Mouse (Mus musculus) G1E-ER4 (cell line): Measurements from ENCODE around the gene Mn1. TPM values are rescaled to one million over a fixed set of nuclear protein-coding genes. Genes with fewer than 3 reads are reported as not detected.

Experiments
- GATA1 ChIP-seq: IDR thresholded peaks from one replicate; pipeline ENCODE4 v1.8.0; 2012; ENCODE audit warnings: low read length, inconsistent platforms
- polyA plus RNA-seq: library from polyadenylated mRNA; stranded (reverse); fragments of >175 nt; gene quantifications from 2 replicates; pipeline ENCODE4 v1.2.3, GENCODE M21; 2012

Mn1 gene
- polyA plus RNA-seq, 1 experiment: not detected

DNA sequence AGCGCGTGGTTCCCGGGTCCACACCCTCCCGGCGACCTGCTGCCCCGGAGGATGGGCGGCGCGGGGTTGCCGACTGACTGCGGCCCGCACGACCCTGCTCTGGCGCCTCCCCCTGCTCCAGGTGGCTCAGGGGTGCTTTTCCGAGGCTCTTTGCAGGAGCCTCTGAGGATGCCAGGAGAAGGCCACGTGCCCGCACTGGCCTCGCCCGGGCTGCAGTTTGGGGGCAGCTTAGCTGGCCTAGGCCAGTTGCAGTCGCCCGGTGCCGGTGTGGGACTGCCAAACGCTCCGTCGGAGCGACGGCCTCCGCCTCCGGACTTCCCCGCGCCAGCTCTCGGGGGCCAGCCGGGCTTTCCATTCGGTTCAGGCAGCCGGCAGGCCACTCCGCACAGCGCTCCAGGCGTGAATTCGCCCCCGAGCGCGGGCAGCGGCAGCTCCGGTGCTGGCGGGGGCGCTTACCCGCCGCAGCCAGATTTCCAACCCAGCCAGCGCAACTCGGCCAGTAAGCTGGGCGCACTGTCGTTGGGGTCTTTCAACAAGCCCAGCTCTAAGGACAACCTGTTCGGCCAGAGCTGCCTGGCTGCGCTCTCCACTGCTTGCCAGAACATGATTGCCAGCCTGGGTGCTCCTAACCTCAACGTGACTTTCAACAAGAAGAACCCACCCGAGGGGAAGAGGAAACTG lies 3.0 kb downstream of the Mn1 start:
- no peak for TF ChIP-seq GATA1

DNA sequence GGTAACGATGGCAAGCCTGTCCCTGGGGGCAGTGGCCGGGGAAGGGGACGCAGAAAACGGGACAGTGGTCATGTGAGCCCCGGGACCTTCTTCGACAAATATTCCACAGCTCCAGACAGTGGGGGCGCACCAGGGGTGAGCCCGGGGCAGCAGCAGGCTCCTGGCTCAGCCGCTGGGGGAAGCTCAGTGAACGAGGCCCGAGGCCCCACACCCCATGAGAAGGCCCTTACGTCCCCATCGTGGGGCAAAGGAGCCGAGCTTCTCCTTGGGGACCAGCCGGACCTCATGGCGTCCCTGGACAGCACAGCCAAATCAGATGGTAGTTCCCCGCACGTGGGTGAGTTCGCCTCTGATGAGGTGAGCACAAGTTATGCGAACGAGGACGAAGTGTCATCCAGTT lies 3.7 kb downstream of the Mn1 start:
- no peak for TF ChIP-seq GATA1

DNA sequence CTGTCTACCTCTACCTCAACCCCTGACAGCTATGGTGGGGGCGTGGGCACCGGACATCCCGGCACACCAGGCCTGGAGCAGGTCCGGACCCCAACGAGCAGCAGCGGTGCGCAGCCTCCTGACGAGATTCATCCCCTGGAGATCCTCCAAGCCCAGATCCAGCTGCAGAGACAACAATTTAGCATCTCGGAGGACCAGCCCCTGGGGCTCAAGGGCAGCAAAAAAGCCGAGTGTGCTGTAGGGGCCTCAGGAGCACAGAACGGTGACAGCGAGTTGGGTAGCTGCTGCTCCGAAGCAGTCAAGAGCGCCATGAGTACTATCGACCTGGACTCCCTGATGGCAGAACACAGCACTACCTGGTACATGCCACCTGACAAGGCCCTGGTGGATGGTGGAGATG lies 4.3 kb downstream of the Mn1 start:
- TF ChIP-seq GATA1: no peak

DNA sequence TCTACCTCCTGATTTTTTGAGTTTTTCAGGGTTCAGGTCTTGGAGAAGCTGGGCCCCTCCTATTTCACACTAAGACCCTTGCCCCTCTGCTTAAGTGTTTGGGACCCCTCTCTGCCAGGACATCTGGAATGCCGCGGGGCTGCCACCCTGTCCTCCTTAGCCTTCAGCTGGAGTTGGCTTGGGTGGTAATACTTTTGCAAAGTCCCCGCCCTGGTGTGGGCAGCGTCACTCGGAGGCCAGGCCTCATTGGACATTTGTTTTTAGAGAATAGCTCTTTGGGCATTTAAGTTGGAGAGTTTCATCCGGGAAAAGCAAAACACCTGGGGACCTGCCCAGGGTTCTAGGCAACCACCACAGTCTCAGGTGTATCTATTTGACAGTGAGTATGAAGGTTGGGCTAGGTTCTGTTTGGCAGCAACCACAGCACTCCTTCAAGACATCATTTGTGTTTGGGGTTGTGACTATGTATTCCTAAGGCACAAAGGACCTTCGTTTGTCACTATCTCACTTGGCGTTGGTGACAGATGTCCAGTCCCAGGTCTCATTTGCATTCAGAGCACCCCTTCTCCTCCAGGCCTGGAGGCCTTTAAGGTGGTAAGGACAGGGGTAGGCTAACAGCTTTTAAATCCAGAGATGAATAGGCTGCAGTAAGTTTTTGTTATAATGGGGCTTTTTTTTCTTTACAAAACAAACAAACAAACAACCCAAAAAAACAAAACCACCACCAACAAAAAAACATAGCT lies 5.1 kb downstream of the Mn1 start:
- no peak for TF ChIP-seq GATA1

DNA sequence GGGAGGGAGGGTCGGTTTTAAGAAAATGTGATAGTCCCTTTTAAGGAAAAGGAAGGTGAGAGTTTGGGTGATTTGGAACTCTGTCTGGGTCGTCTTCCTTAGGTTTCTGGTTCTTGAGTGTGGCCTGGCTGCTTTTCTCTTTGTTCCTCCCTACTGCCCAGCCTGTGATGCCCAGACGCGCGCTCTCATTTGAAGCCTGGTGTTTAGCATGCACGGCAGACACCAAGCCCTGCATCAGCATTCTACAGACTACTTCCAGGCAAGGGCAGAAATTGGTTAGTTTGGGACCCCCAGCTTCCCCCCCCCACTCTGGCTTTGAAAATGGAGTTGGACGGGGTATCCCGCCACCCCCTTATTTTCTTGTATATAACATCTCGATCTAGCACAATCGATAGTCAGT lies 5.8 kb downstream of the Mn1 start:
- no peak for TF ChIP-seq GATA1

DNA sequence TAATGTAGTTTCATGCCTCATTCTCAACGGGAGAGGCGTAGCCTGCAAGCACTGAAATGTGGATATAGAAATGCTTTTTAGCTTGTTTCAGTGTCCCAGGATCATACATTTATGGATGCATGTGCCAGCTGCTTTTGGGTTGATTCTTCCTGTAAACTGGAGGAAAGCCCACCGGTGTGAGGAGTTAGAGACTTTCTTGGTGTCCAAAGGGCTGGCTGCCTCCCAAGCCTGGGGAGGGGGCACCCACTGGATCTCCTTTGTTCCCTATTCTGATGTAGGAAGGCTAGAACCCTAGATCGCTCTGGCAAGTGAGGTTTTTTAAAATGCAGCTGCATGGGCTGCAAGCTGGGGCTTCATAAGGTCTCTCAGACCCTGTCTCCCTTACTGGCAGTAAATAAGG lies 6.5 kb downstream of the Mn1 start:
- TF ChIP-seq GATA1: no peak

DNA sequence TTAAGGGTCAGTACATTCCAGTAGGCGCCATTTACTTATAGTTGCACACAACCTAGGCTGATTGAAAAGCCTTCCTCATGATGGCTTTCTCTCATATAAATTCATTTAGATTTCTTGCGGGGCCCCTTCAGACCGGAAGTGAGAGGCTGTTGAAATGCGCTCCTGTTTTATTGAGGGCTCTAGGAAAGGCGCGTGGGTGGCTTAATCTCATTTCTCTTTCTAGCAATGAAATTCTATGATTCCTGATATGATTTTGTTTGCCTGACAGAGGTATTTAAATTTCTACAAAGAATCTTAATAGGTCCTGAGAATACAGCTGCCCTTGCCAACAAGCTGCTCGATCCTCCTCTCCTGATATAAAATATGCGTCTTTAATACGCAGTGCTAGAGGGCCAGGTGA lies 8.7 kb downstream of the Mn1 start:
- TF ChIP-seq GATA1: no peak

DNA sequence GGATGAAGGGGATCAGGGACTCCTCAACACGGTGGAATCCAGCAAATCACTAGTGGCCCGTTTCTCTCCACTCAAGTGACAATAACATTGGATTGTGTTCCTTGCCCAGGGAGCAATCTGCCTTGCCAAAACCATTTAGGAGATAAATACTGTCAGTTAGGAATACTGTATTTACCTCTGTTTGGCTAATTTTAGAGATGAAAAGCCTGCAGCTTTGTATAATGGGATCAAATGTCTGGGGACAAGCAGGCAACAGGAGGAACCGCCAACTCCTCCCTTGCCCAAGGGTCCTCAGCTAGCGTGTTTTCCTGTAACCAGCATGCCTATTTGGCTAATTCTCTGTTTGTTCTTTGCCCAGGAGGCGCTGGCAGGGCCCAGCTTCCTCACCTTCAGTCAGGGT lies 9.1 kb downstream of the Mn1 start:
- TF ChIP-seq GATA1: no peak

DNA sequence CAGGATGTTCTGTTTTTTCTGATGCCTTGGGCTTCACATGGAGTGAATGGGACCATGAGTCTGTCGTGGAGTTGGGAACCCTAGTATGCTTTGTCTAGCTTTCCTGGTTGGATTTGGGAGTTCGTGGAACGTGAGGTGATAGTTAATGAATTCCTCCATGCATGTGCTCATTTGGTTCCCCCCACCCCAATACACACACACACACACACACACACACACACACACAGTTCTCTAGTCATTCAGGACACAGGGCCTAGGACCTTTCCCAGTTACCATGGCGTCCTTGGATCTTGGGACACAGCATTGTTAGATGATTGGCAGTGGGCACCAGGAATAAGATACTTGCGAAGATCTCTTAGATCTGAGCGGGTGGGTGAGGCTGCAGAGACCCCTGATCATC lies 11.7 kb downstream of the Mn1 start:
- TF ChIP-seq GATA1: no peak

DNA sequence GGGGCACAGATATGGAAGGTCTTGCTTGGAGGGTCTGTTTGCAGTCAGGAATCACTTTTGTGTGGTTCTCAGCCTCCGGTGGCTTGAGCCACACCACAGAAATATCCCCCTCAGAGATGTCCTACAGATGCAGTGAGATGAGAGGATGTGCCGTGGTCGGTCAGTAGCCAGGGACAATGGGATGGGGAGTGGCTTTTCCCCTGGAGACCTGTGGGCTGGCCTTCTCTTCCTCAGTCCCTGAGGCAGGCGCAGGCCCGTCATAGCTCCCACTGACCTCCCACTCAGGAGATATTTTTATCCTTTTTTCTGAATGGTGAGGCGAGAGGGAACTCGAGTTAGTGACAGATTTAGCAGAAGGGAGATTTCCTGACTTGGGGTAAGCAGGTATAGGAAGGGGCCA lies 12.6 kb downstream of the Mn1 start:
- no peak for TF ChIP-seq GATA1

DNA sequence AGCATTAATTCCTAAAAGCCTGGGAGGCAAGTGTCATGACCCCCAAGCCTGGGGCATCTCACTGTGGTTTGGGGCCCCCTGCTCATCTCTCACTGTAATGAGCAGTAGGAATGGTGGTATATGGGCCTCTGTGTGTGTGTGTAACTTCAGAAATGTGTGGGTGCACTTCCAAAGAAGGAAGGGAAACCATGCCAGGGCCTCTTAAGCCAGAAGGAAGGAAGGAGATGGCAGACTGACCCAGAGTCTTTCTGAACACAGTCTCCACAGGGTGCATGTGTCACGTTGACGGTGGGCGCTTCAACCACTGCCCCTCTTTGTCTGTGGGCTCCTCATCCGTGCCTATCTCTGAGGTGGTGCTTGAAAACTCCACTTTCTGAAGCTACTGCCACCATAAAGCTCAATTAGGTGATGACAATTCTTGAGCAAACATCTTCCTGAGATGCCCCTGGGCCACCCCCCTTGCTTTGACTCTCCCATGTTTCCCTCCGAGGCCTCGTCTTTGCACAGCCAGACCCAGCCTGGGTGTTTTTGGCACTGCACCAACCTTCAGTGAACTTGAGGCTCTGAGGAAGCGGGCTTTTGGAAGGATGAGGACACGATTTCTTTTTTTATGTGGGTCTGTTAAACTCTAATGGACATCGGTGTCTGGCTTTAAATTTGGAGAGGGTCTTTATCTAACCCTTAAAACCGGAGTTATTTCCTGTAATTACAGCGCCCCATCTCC lies 14.0 kb downstream of the Mn1 start:
- TF ChIP-seq GATA1: no peak

DNA sequence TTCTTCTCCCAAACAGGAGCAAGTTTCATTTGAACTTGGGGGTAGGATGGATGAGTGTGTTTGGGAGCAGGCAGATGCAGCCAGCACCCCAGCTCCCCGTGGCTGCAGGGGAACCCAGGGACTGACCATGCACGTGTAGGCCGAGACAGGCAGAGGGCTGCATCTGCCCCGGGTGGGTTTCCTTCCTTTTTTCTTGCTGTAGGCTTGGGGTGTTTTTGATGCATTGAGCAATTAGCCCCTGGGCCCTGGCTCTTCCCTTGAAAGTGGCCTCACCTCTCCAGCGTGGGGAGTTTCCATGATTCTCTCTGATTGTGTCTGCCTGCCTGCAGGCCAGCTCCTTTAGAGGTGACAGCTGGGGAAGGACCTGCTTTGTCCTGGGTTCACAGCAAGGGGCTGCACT lies 15.7 kb downstream of the Mn1 start:
- no peak for TF ChIP-seq GATA1

DNA sequence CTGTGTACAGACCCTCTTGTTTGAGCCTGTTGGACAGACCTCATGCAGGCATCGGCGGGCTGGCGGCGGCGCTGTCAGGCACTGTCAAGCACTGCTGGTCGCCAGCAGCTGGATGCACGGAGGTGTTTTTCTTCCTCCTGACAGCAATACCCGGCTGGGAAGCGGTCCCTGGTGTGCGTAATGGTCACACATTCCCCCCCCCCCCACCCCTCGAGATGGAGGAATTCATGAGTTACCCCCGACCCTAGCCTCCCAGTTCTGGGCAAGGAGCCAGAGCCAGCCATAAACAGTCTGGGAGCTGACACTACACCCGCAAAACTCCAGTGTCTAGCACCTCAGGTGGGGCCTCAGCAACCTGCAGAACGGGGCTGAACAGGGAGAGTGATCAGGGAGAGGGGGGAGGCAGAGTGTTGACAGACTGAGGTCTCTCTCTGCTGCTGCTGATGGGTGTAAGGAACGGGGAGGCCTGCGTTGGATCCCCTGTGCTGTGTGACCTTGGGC lies 17.2 kb downstream of the Mn1 start:
- no peak for TF ChIP-seq GATA1

DNA sequence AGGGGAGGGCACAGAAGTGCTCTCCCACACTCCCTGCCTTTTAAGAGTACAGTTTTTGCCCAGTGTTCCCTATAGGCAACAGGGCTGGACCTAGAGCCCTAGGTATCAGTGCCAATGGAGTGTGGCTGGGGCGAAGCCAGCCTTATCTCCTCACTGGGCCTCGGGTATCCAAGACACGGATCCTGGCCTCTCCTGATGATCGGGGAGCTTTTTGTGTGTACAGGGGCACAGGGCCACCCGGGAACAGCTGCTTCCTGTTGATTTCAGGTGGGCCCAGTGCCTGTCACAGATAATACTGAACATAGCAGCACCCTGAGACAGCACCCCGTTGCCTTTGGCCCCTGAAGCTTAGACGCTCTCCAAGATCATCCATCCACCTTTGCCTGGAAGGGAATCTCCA lies 19.1 kb downstream of the Mn1 start:
- no peak for TF ChIP-seq GATA1

DNA sequence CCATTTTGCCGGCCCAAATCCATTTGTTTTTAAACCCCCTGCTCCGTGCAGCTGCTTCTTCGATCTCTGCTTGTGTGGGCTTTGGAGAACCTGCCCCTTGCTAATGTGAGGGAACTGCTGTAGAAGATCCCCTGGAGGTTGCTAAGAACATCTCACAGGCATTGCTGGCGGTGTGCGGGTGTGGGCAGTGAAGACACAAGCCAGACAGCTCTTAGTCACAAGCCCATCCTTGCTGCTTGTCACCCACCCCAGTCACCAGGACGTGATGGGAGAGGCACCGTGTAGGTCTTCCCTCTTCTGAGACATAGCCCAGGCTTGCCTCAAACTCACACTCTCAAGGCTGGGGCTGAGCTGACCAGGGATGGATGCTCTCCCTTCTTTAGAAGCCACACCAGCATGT lies 20.0 kb downstream of the Mn1 start:
- no peak for TF ChIP-seq GATA1

DNA sequence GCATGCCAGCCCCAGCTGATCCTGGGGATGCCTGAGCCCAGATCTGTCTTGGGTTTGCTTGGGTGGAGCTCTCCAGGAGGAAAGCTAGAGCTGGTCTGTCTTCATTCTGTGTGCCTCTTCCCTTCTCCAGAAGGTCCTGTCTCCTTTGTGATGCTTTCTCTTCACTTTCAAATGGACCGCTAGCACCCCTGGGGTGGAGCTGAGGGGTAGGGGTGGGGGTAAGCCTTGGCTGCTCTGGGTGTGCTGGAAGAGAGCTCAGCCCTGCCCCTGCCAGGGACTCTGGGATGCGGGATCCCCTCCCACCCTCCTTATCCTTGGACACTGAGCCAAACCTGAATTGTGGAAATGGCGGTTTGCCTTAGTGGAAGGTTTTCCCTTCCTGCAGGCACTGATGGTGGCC lies 21.2 kb downstream of the Mn1 start:
- TF ChIP-seq GATA1: no peak
